Mouse (Mus musculus) urinary bladder, postnatal 36 days (tissue): ENCODE results near the gene Psmb9.
"Not testable (repeated sequence)": the region's sequence is repeated elsewhere in the genome, so short reads cannot be mapped to it uniquely, and the experiment has no call there.

ENCODE experiments used
- DNase-seq, 2 experiments: peaks; one replicate each; pipeline ENCODE4 v3.0.0; 2022; ENCODE audit warnings: low spot score in 2 of 2, mixed read lengths in 1 of 2

Gene Psmb9

GRCm38 (mm10) chr17:34183564-34184219 lies 3.9 kb downstream of the Psmb9 start:
- no peak for DNase-seq

- no peak for DNase-seq
Observed at GRCm38 (mm10) chr17:34179913-34180859, 7.4 kb downstream of the Psmb9 start.

GRCm38 (mm10) chr17:34179019-34179418 lies 8.5 kb downstream of the Psmb9 start:
- DNase-seq = no peak

GRCm38 (mm10) chr17:34177179-34177578 lies 10.4 kb downstream of the Psmb9 start:
- no peak for DNase-seq

- DNase-seq = no peak
Observed at GRCm38 (mm10) chr17:34174075-34174474, 13.5 kb downstream of the Psmb9 start.

- DNase-seq = no peak
Observed at GRCm38 (mm10) chr17:34172528-34172927, 15.0 kb downstream of the Psmb9 start.

- DNase-seq = peak; percentile 74 to 77
Observed at GRCm38 (mm10) chr17:34170877-34171498, 16.6 kb downstream of the Psmb9 start.

GRCm38 (mm10) chr17:34170487-34170876 lies 17.1 kb downstream of the Psmb9 start:
- no peak for DNase-seq

GRCm38 (mm10) chr17:34169279-34169678 lies 18.3 kb downstream of the Psmb9 start:
- peak in 1 of 2 experiments; percentile 28 for DNase-seq

GRCm38 (mm10) chr17:34165033-34165730 lies 22.4 kb downstream of the Psmb9 start:
- DNase-seq = no peak

- DNase-seq = peak in 1 of 2 experiments; percentile 12
Observed at GRCm38 (mm10) chr17:34164202-34164895, 23.2 kb downstream of the Psmb9 start.

- no peak for DNase-seq
Observed at GRCm38 (mm10) chr17:34155534-34155933, 32.0 kb downstream of the Psmb9 start.

GRCm38 (mm10) chr17:34152923-34153322 lies 34.6 kb downstream of the Psmb9 start, which contains the start of gene H2-DMb1:
H2-DMb1 (plus strand) TSS chr17:34153072.
- DNase-seq = peak; percentile 43 to 45

GRCm38 (mm10) chr17:34144960-34145371 lies 42.6 kb downstream of the Psmb9 start:
- DNase-seq = no peak

GRCm38 (mm10) chr17:34144221-34144620 lies 43.3 kb downstream of the Psmb9 start:
- not testable (repeated sequence) for DNase-seq

GRCm38 (mm10) chr17:34143461-34143860 lies 44.1 kb downstream of the Psmb9 start:
- no peak for DNase-seq

GRCm38 (mm10) chr17:34143033-34143432 lies 44.5 kb downstream of the Psmb9 start, which contains the start of gene H2-DMb2:
H2-DMb2 (plus strand) TSS chr17:34143307.
- DNase-seq = no peak

GRCm38 (mm10) chr17:34142456-34143010 lies 45.0 kb downstream of the Psmb9 start:
- no peak for DNase-seq

GRCm38 (mm10) chr17:34141448-34141847 lies 46.1 kb downstream of the Psmb9 start:
- no peak for DNase-seq

- no peak for DNase-seq
Observed at GRCm38 (mm10) chr17:34140240-34140639, 47.3 kb downstream of the Psmb9 start.

- DNase-seq = peak; percentile 23 to 29
Observed at GRCm38 (mm10) chr17:34139416-34139815, 48.1 kb downstream of the Psmb9 start.
